Mouse (Mus musculus) megakaryocyte, embryonic 14.5 days (primary cell): Measurements from ENCODE around the gene Meis1. TPM values are rescaled to one million over a fixed set of nuclear protein-coding genes. Genes with fewer than 3 reads are reported as not detected.

Experiments used
- H3K27me3 ChIP-seq: replicated peaks from 2 replicates; pipeline ENCODE3; 2012; ENCODE audit warnings: inconsistent platforms
- H3K36me3 ChIP-seq: replicated peaks from 2 replicates; pipeline ENCODE3; 2012; ENCODE audit warnings: low read length, inconsistent platforms, mixed read lengths
- H3K4me1 ChIP-seq: 2 replicates; pipeline ENCODE4 v1.6.1; 2012; ENCODE audit warnings: inconsistent platforms
- H3K4me3 ChIP-seq: replicated peaks from 2 replicates; pipeline ENCODE3; 2012; ENCODE audit warnings: moderate library complexity, mild to moderate bottlenecking, inconsistent platforms
- H3K9me3 ChIP-seq: 2 replicates; pipeline ENCODE4 v1.6.1; 2012; ENCODE audit warnings: inconsistent platforms
- FLI1 ChIP-seq: IDR thresholded peaks from 2 replicates; pipeline ENCODE4 v1.6.1; 2012; ENCODE audit warnings: low read length, inconsistent platforms, mixed read lengths
- GATA1 ChIP-seq: IDR thresholded peaks from 3 replicates; pipeline ENCODE4 v1.6.1; 2012; ENCODE audit warnings: mixed read lengths, low read length, inconsistent platforms, borderline replicate concordance
- polyA plus RNA-seq: library from polyadenylated mRNA; stranded (reverse); fragments of >175 nt; gene quantifications from 2 replicates; pipeline ENCODE4 v1.2.3, GENCODE M21; 2012; ENCODE audit warnings: low replicate concordance; ENCODE audit not compliant: insufficient read depth

Meis1 gene
- polyA plus RNA-seq, 1 experiment = 121 TPM

DNA sequence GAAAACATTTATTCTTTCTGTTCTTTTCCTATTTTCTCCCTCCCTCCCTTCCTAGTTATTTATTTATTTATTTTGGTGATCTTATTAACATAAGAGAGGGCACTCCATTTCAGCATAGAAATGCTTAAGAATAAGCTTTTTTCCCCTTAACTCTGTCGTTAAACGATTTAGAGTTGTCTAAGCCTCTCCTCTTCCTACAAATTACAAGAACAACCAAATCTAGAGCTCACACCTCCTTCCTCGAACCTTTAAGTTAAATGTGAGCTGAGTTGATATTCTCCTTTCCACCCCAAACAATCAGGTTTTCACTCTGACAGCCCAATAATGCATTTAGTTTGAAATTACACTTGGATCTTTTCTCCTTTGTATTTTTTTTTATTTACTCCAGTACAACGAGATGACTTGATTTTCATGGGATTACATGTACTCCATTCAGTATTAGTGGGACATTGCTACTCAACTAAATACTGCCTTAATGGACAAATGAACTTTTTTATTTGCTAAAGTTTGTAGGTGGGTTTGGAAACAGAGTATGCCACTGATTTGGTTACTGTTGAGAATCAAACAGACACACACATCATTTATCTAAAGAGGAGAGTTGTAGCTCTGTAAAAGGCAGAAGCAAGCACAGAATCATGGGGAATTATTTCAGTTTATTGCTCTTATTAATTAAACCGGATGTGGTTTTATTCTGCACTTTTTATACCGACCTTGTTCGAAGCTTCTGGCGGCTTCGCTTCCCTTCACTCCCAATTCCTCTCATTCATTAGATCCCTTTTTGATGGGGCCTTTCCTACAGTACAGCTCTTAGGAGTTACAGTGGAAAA is 145.1 kb downstream of the Meis1 start:
- TF ChIP-seq GATA1 (no peak), FLI1 (no peak)
- Histone ChIP-seq H3K9me3 (no peaks in the 10 kb centered on the region), H3K4me3 (no peak overlapping the region), H3K27me3 (peaks cover 41% of the 10 kb centered on the region), H3K36me3 (no peaks in the 10 kb centered on the region), H3K4me1 (peaks cover 43% of the 10 kb centered on the region)

GRCm38 (mm10) chr11:18872793-18873192 is 146.0 kb downstream of the Meis1 start:
- no peaks in the 10 kb centered on the region for H3K9me3 ChIP-seq
- H3K36me3 ChIP-seq = no peaks in the 10 kb centered on the region
- no peak overlapping the region for H3K4me3 ChIP-seq
- peaks cover 43% of the 10 kb centered on the region for H3K4me1 ChIP-seq
- TF ChIP-seq FLI1 (no peak), GATA1 (no peak)
- H3K27me3 ChIP-seq = peaks cover 43% of the 10 kb centered on the region

DNA sequence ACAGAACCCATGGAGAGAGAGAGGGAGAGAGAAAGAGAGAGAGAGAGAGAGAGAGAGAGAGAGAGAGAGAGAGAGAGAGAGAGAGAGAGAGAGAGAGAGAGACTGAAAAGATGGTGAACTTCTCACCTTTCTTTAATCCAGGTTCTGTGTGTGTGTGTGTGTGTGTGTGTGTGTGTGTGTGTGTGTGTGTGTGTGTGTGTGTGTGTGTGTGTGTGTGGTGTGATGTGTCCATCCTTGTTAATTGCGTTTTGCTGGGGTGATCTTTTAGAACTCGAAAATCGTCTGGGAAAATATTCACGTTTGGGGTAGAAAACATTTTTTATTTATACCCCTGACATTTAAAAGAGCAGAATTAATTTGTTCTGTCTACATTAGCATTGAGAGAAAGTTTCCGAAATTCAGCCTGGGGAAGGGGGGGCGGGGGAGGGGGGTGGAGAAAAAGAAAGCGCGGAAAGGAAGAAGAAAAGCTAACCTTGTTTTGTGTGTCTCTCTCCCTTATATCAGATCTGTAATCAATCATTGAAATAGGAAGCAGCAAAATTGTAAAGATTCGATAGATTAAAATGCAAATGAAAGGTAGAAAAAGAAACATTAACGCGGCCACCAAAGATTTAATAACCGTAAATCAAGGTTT is 146.6 kb downstream of the Meis1 start:
- TF ChIP-seq GATA1 = no peak
- TF ChIP-seq FLI1 = no peak
- Histone ChIP-seq H3K9me3 (no peaks in the 10 kb centered on the region), H3K4me1 (peaks cover 43% of the 10 kb centered on the region), H3K36me3 (no peaks in the 10 kb centered on the region), H3K4me3 (peak overlapping the region; percentile 89), H3K27me3 (peaks cover 45% of the 10 kb centered on the region)

- Histone ChIP-seq H3K9me3 (no peaks in the 10 kb centered on the region), H3K36me3 (no peaks in the 10 kb centered on the region), H3K4me1 (peaks cover 43% of the 10 kb centered on the region), H3K4me3 (peak overlapping the region; percentile 89), H3K27me3 (peaks cover 45% of the 10 kb centered on the region)
- no peak for TF ChIP-seq FLI1
- no peak for TF ChIP-seq GATA1
Measured at GRCm38 (mm10) chr11:18871170-18872081, 147.4 kb downstream of the Meis1 start.

DNA sequence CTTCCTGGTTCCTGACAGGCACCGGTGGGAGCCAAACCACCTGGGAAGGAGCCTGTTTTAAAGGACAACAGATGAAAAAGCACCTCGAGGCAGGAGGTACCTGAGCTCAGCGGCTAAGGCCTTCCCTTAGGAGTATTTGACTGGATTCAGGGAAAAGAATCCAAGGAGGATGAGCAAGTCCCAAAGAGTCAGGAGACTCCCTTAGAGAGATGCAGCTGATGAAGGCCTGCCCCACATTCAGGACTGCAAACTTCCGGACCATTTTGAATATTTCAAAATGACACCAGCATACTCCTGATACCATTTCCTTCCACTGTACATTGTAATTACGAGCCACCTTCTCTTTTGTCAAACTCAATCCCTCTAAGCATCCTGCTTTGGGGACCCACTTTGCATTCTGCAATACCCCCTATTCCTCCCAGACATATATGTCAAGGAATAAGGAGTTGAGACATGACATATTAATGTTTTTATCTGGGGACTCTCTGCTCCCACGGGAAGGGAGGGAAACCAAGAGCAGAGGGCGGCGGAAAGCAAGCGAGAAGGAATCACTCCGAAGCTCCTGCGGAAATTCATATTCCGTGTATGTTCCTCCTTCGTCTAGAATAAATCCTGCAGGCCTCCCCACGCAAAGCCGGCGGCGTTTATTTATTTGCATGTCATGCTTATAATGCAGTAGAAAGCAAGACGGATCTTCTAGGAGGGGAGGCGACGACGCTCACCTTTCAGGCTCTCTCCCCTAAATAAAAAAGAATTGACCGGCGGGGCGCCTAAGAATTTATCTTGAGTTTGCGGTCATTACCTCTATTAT is 148.5 kb downstream of the Meis1 start:
- Histone ChIP-seq H3K9me3 (no peaks in the 10 kb centered on the region), H3K27me3 (peaks cover 44% of the 10 kb centered on the region), H3K36me3 (no peaks in the 10 kb centered on the region), H3K4me3 (no peak overlapping the region), H3K4me1 (peaks cover 40% of the 10 kb centered on the region)
- TF ChIP-seq GATA1 = no peak
- no peak for TF ChIP-seq FLI1

DNA sequence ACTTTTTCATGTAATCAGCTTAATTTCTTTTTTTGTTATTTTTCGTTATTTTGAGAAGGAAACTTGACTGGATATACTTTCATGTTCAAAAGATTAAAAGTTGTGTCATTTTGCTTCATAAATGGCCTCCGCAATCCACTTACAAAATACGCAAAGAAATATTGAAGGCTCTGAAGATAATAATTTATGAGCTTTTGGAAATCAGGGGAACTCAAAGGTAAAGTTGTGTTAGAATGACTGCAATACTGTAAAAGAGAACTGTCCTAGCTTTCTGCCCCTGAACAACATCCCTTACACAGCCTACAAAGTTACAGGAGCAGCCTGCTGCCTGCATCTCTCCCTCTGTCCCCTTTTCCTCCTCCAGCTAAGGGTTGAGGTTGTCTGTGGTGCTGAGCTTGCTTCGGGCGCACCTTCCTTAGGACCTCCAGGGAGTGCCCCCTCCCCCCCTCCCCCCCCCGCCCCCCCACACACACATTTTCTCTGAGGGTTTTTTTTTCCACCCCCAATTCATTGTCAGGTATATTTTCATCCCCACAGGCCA is 149.3 kb downstream of the Meis1 start:
- Histone ChIP-seq H3K4me1 (peaks cover 33% of the 10 kb centered on the region), H3K4me3 (no peak overlapping the region), H3K27me3 (peaks cover 39% of the 10 kb centered on the region), H3K9me3 (no peaks in the 10 kb centered on the region), H3K36me3 (no peaks in the 10 kb centered on the region)
- TF ChIP-seq FLI1 (no peak), GATA1 (no peak)

GRCm38 (mm10) chr11:18867665-18868064 is 151.1 kb downstream of the Meis1 start:
- Histone ChIP-seq H3K4me3 (no peak overlapping the region), H3K27me3 (peaks cover 27% of the 10 kb centered on the region), H3K4me1 (peaks cover 26% of the 10 kb centered on the region), H3K9me3 (no peaks in the 10 kb centered on the region), H3K36me3 (no peaks in the 10 kb centered on the region)
- TF ChIP-seq FLI1 = no peak
- TF ChIP-seq GATA1 = no peak

- no peaks in the 10 kb centered on the region for H3K36me3 ChIP-seq
- H3K4me3 ChIP-seq = peak overlapping the region; percentile 46
- H3K27me3 ChIP-seq = peaks cover 23% of the 10 kb centered on the region
- peaks cover 20% of the 10 kb centered on the region for H3K4me1 ChIP-seq
- H3K9me3 ChIP-seq = no peaks in the 10 kb centered on the region
- TF ChIP-seq FLI1 = no peak
- TF ChIP-seq GATA1 = no peak
Measured at GRCm38 (mm10) chr11:18866198-18866836, 152.5 kb downstream of the Meis1 start.
